Mouse (Mus musculus) bone marrow, adult 2 months (tissue): ENCODE data around the gene Olfr568.

ENCODE experiments used
- CTCF ChIP-seq: fragments of 200-500 bp; IDR thresholded peaks from 2 replicates; pipeline ENCODE4 v1.5.1; 2011; ENCODE audit warnings: low read length, control low read depth; ENCODE audit not compliant: control insufficient read depth, insufficient read depth
- POLR2A ChIP-seq: fragments of 200-500 bp; IDR thresholded peaks from 2 replicates; pipeline ENCODE4 v1.6.1; 2011; ENCODE audit warnings: low read depth, mild to moderate bottlenecking, control low read depth, low read length, borderline replicate concordance; ENCODE audit not compliant: control insufficient read depth

- no peak for TF ChIP-seq CTCF
- no peak for TF ChIP-seq POLR2A
Measured at GRCm38 (mm10) chr7:102927105-102927504, 50.2 kb downstream of the Olfr568 start.
